Mouse (Mus musculus) spleen, postnatal 10 days (tissue): ENCODE results near the gene Extl1.

Experiments
- DNase-seq, 2 experiments: peaks; one replicate each; pipeline ENCODE4 v3.0.0; 2021 to 2022; ENCODE audit warnings: low spot score in 2 of 2

Extl1 gene

GRCm38 (mm10) chr4:134391636-134392035 lies 8.0 kb upstream of the Extl1 start:
- no peak for DNase-seq

- peak in 1 of 2 experiments; percentile 81 for DNase-seq
Observed at GRCm38 (mm10) chr4:134388397-134388796, 4.7 kb upstream of the Extl1 start.

- no peak for DNase-seq
Observed at GRCm38 (mm10) chr4:134387268-134387667, 3.6 kb upstream of the Extl1 start.

- DNase-seq, result no peak
Observed at GRCm38 (mm10) chr4:134379510-134379909, 4.1 kb downstream of the Extl1 start.

GRCm38 (mm10) chr4:134378089-134378615 lies 5.5 kb downstream of the Extl1 start:
- no peak for DNase-seq

- no peak for DNase-seq
Observed at GRCm38 (mm10) chr4:134374306-134374705, 9.3 kb downstream of the Extl1 start.

- DNase-seq, result no peak
Observed at GRCm38 (mm10) chr4:134373295-134373694, 10.4 kb downstream of the Extl1 start.

GRCm38 (mm10) chr4:134372294-134372747 lies 11.3 kb downstream of the Extl1 start:
- peak in 1 of 2 experiments; percentile 76 for DNase-seq

GRCm38 (mm10) chr4:134371316-134371855 lies 12.3 kb downstream of the Extl1 start:
- no peak for DNase-seq

- DNase-seq, result no peak
Observed at GRCm38 (mm10) chr4:134370649-134371221, 12.9 kb downstream of the Extl1 start.

- no peak for DNase-seq
Observed at GRCm38 (mm10) chr4:134365280-134365679, 18.4 kb downstream of the Extl1 start.

GRCm38 (mm10) chr4:134362586-134362985 lies 21.1 kb downstream of the Extl1 start:
- DNase-seq, result peak in 1 of 2 experiments; percentile 76

GRCm38 (mm10) chr4:134362124-134362523 lies 21.5 kb downstream of the Extl1 start:
- DNase-seq, result no peak

GRCm38 (mm10) chr4:134361215-134361614 lies 22.4 kb downstream of the Extl1 start:
- DNase-seq, result no peak

- DNase-seq, result no peak
Observed at GRCm38 (mm10) chr4:134359649-134360048, 24.0 kb downstream of the Extl1 start.

GRCm38 (mm10) chr4:134357461-134357771 lies 26.2 kb downstream of the Extl1 start:
- no peak for DNase-seq

GRCm38 (mm10) chr4:134356591-134357460 lies 26.8 kb downstream of the Extl1 start:
- DNase-seq, result peak; percentile 66 to 84

GRCm38 (mm10) chr4:134355841-134356452 lies 27.7 kb downstream of the Extl1 start:
- no peak for DNase-seq

GRCm38 (mm10) chr4:134353527-134354409 lies 29.9 kb downstream of the Extl1 start:
- DNase-seq, result no peak

- DNase-seq, result no peak
Observed at GRCm38 (mm10) chr4:134352929-134353328, 30.7 kb downstream of the Extl1 start.

- no peak for DNase-seq
Observed at GRCm38 (mm10) chr4:134352261-134352707, 31.4 kb downstream of the Extl1 start.
